Mouse (Mus musculus) kidney, adult 10 weeks (tissue): Measurements from ENCODE around the gene Neurod2. TPM values are rescaled to one million over a fixed set of nuclear protein-coding genes. Genes with fewer than 3 reads are reported as not detected.

Experiments
- polyA plus RNA-seq: library from polyadenylated mRNA; stranded (reverse); fragments of 350-450 nt; fragmentation: Illumina TruSeq; extraction: RNeasy Lipid Tissue Mini Kit (QIAGEN cat#74804); gene quantifications from one replicate; pipeline ENCODE4 v1.2.3, GENCODE M21; 2014; ENCODE audit warnings: low read depth, low replicate concordance

Gene Neurod2
- polyA plus RNA-seq: not detected

GRCm38 (mm10) chr11:98329081-98329959, at the start of gene Neurod2:
TSS of gene Neurod2 (minus strand) at chr11:98329648.

GRCm38 (mm10) chr11:98358161-98359083, 29.0 kb upstream of the Neurod2 start, which contains the start of gene Stard3:
TSS of gene Stard3 (plus strand) at chr11:98358368.

GRCm38 (mm10) chr11:98348083-98348961, 18.9 kb upstream of the Neurod2 start, which contains the start of gene Ppp1r1b:
TSS of gene Ppp1r1b (plus strand) at chr11:98348404.

Other genes starting within 250 kb of the Neurod2 start
- gene Fbxl20, start 179.2 kb downstream of the Neurod2 start, polyA plus RNA-seq: 12.1 TPM
- gene Med1, start 136.4 kb downstream of the Neurod2 start, polyA plus RNA-seq: 31.2 TPM
- gene Cdk12, start 126.6 kb downstream of the Neurod2 start, polyA plus RNA-seq: 24.2 TPM
- gene Ppp1r1b, start 18.8 kb upstream of the Neurod2 start, polyA plus RNA-seq: 6.8 TPM
- 1.0 TPM for gene Stard3, start 28.7 kb upstream of the Neurod2 start, polyA plus RNA-seq
- gene Tcap, start 54.2 kb upstream of the Neurod2 start, polyA plus RNA-seq: not detected
- not detected for gene Pnmt, start 56.8 kb upstream of the Neurod2 start, polyA plus RNA-seq
- gene Pgap3, start 70.8 kb upstream of the Neurod2 start, polyA plus RNA-seq: 0.28 TPM
- 1.3 TPM for gene Erbb2, start 82.8 kb upstream of the Neurod2 start, polyA plus RNA-seq
- 101 TPM for gene Mien1, start 109.3 kb upstream of the Neurod2 start, polyA plus RNA-seq
- gene Grb7, start 116.7 kb upstream of the Neurod2 start, polyA plus RNA-seq: 5.3 TPM
- gene Ikzf3, start 216.4 kb upstream of the Neurod2 start, polyA plus RNA-seq: not detected
- 0.49 TPM for gene Zpbp2, start 221.4 kb upstream of the Neurod2 start, polyA plus RNA-seq